Mouse (Mus musculus) stomach, embryonic 14.5 days (tissue): ENCODE measurements at regions not wholly inside any gene's neighbourhood (a gene's known extent, or its start where the extent isn't known, plus 50 kb on each side); places are given as distances from the start of the nearest gene placed in this dataset.

Experiments used
- ATAC-seq: fragments of 200-750 bp; cut with Nextera tagmentation; 2 replicates; pipeline ENCODE4 v1.8.0; 2017; ENCODE audit warnings: low read depth, moderate TSS enrichment; ENCODE audit not compliant: insufficient number of reproducible peaks, insufficient read depth, low FRiP score
- H3K27ac ChIP-seq: fragments of 300-500 bp; sonication (generic); 2 replicates; pipeline ENCODE4 v1.5.1; 2014; ENCODE audit warnings: mild to moderate bottlenecking, low read length, moderate library complexity, mixed read lengths
- H3K27me3 ChIP-seq: fragments of 300-500 bp; sonication (generic); 2 replicates; pipeline ENCODE4 v1.6.1; 2014; ENCODE audit warnings: low read length, control low read depth, mixed read lengths; ENCODE audit not compliant: control insufficient read depth, insufficient read depth
- H3K36me3 ChIP-seq: fragments of 300-500 bp; sonication (generic); 2 replicates; pipeline ENCODE4 v1.6.1; 2014; ENCODE audit warnings: mild to moderate bottlenecking, control low read depth, low read length, moderate library complexity, mixed read lengths; ENCODE audit not compliant: control insufficient read depth, insufficient read depth
- H3K4me1 ChIP-seq: fragments of 300-500 bp; sonication (generic); 2 replicates; pipeline ENCODE4 v1.6.1; 2014; ENCODE audit warnings: low read length, control low read depth, mixed read lengths; ENCODE audit not compliant: control insufficient read depth, insufficient read depth
- H3K4me2 ChIP-seq: fragments of 300-500 bp; sonication (generic); replicated peaks from 2 replicates; pipeline ENCODE4 v1.6.1; 2014; ENCODE audit warnings: low read depth, low read length, control low read depth
- H3K4me3 ChIP-seq: fragments of 300-500 bp; sonication (generic); 2 replicates; pipeline ENCODE4 v1.5.1; 2014; ENCODE audit warnings: low read depth, low read length, control low read depth
- H3K9ac ChIP-seq: fragments of 300-500 bp; sonication (generic); replicated peaks from 2 replicates; pipeline ENCODE4 v1.6.1; 2014; ENCODE audit warnings: low read depth, mild to moderate bottlenecking, control low read depth, low read length, moderate library complexity, mixed read lengths
- H3K9me3 ChIP-seq: fragments of 300-500 bp; sonication (generic); 2 replicates; pipeline ENCODE4 v1.6.1; 2016; ENCODE audit warnings: low read depth, low read length, control low read depth; ENCODE audit not compliant: control insufficient read depth
- WGBS: fragments of 180-500 bp; shearing (Covaris S2); extraction: QIAGEN DNeasy Blood & Tissue Kit; methylation state at CpG from one replicate; pipeline ENCODE4 v1.1.7; 2014; 5-methylcytosine and 5-hydroxymethylcytosine counted together

GRCm38 (mm10) chr9:61749201-61749600, 165.1 kb downstream of the Rplp1 start:
- ATAC-seq, result no peak
- Histone ChIP-seq H3K27ac (no peak overlapping the region), H3K27me3 (no peaks in the 10 kb centered on the region), H3K9ac (no peak overlapping the region), H3K4me2 (no peak overlapping the region), H3K4me1 (peaks cover 4% of the 10 kb centered on the region), H3K9me3 (no peaks in the 10 kb centered on the region; the same call in 1 of the 2 replicates), H3K36me3 (no peaks in the 10 kb centered on the region), H3K4me3 (no peak overlapping the region)
- 86% methylated on average over 4 of the region's 4 CpGs for WGBS

DNA sequence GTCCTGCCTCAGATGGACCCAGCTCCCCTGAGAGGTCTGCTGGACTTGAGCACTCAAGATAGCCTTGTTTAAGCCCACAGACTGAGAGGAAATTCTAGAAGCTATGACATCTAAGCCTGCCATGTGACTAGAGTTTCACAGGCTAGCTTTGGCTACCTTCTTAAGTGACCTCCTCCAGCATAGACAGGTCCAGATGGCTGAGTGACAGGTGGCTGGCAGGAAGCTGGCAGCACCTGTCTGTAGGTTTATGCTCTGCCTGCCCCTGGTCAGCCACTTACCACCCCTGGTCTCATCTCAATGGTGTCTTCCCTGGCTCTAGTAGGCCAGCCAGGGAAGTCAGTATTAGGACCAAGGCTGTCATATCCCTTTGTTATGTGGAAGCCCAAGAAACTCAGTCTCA, 165.9 kb downstream of the Rplp1 start:
- Histone ChIP-seq H3K4me1 (peaks cover 4% of the 10 kb centered on the region), H3K4me2 (no peak overlapping the region), H3K9me3 (no peaks in the 10 kb centered on the region; the same call in 1 of the 2 replicates), H3K4me3 (no peak overlapping the region), H3K9ac (no peak overlapping the region), H3K27ac (no peak overlapping the region), H3K36me3 (no peaks in the 10 kb centered on the region), H3K27me3 (no peaks in the 10 kb centered on the region)
- no peak for ATAC-seq

DNA sequence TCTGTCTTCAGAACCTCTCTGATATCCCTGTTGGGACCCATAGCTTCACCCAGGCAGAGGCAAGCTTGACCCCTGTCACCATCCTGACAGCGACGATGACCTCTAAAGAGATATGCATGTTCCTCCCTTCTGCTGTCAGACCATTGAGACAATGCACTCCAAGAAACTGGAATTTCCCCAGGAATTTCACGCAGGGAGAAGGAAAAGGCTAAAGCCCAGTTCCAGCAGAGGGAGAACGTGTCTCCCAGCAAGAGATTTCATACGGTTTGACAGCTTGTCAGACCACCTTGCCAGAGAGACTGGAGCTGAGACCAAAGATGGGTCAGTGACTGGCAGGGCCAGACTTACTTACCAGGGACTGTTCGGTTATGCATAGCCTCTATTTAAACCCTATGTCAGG, 167.9 kb downstream of the Rplp1 start:
- no peak for ATAC-seq
- Histone ChIP-seq H3K4me1 (peaks cover 4% of the 10 kb centered on the region), H3K9ac (no peak overlapping the region), H3K4me2 (no peak overlapping the region), H3K27ac (no peak overlapping the region), H3K27me3 (no peaks in the 10 kb centered on the region), H3K36me3 (no peaks in the 10 kb centered on the region), H3K9me3 (no peaks in the 10 kb centered on the region; the same call in 1 of the 2 replicates), H3K4me3 (no peak overlapping the region)
- 54% methylated on average over 6 of the region's 6 CpGs for WGBS

DNA sequence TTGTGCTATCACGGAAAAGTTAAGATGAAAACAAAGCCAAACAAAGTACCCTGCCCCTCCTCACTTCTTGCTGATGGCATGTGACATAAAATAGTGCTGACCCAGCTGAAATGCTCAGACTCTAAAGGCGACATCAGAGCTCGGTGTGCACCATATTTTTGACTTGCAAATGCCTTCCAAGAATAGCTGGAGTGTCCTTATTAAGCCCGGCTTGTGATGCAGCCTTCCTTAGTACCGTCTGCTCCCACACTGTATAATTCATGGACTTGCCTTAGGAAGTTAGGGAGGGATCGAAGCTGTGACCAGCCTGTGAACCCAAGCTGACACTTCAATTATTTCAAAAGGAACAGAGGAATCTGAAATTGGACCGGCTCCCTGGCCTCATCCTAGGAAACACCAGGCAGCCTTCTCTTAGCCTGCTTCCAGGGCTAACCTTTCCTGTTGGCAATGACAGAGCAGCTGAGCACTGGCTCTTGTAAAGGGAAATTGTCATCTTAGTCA, 169.0 kb downstream of the Rplp1 start:
- no peaks in the 10 kb centered on the region for H3K36me3 ChIP-seq
- H3K9me3 ChIP-seq, result no peaks in the 10 kb centered on the region; the same call in 1 of the 2 replicates
- no peak overlapping the region for H3K4me3 ChIP-seq
- H3K9ac ChIP-seq, result no peak overlapping the region
- no peak overlapping the region for H3K27ac ChIP-seq
- H3K27me3 ChIP-seq, result no peaks in the 10 kb centered on the region
- no peak overlapping the region for H3K4me2 ChIP-seq
- H3K4me1 ChIP-seq, result peaks cover 4% of the 10 kb centered on the region
- no peak for ATAC-seq
- 33% methylated on average over 7 of the region's 7 CpGs for WGBS

DNA sequence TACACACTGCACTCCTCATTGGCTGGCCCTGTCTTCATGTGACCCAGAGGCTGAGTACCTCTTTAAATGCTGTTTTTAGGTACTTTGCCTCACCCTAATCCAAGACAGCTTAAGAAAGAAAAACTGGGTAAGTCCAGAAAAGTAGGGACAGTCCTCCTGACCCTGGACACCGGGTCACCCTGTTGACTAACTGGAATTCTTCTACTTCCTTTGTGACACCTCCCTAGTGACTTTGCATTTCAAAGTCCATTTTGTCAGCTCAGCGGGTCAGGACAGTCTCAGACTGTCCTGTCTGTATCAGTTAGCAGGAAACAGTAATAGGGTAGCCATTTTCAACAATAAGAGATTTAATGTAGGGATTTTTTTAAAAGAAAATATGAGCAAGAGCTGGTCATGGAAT, 180.8 kb downstream of the Rplp1 start:
- Histone ChIP-seq H3K4me1 (no peaks in the 10 kb centered on the region), H3K4me2 (no peak overlapping the region), H3K27me3 (no peaks in the 10 kb centered on the region), H3K27ac (no peak overlapping the region), H3K36me3 (no peaks in the 10 kb centered on the region), H3K9ac (no peak overlapping the region), H3K4me3 (no peak overlapping the region), H3K9me3 (no peaks in the 10 kb centered on the region)
- ATAC-seq, result no peak
- 62% methylated on average over 2 of the region's 2 CpGs for WGBS

DNA sequence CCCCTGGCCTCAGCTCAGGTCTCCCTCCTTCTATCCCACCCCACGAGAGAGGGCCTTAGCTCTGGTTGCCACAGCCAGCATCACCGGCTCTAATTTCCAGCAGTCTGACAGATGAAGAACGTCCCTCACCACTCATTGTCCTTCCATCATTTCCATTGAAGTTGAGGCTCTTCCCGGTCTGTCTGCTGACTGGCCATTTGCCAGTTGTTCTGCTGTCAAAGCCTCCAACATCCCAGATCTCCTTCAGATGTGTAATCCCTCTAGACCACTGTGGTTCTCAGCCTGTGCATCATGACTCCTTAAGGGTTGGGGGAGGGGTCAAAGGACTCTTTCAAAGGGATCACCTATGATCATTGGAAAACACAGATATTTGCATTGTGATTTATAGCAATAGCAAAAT, 181.6 kb downstream of the Rplp1 start:
- no peak for ATAC-seq
- no peaks in the 10 kb centered on the region for H3K27me3 ChIP-seq
- H3K36me3 ChIP-seq, result no peaks in the 10 kb centered on the region
- 54% methylated on average over 4 of the region's 4 CpGs for WGBS
- no peak overlapping the region for H3K27ac ChIP-seq
- H3K4me2 ChIP-seq, result no peak overlapping the region
- H3K9ac ChIP-seq, result no peak overlapping the region
- H3K4me3 ChIP-seq, result no peak overlapping the region
- H3K9me3 ChIP-seq, result no peaks in the 10 kb centered on the region
- 0 out of 2 replicates have a peak, but pooled peaks cover 5% of the 10 kb centered on the region for H3K4me1 ChIP-seq

- Histone ChIP-seq H3K4me2 (no peak overlapping the region), H3K9ac (no peak overlapping the region), H3K27ac (no peak overlapping the region), H3K27me3 (no peaks in the 10 kb centered on the region), H3K9me3 (no peaks in the 10 kb centered on the region), H3K4me1 (peaks cover 6% of the 10 kb centered on the region; the same call in 1 of the 2 replicates), H3K4me3 (no peak overlapping the region), H3K36me3 (no peaks in the 10 kb centered on the region)
- WGBS, result 59% methylated on average over 4 of the region's 4 CpGs
- ATAC-seq, result no peak
Observed at GRCm38 (mm10) chr9:61728115-61728514, 186.2 kb downstream of the Rplp1 start.

- no peak for ATAC-seq
- Histone ChIP-seq H3K9me3 (no peaks in the 10 kb centered on the region), H3K27me3 (no peaks in the 10 kb centered on the region), H3K27ac (no peak overlapping the region), H3K9ac (no peak overlapping the region), H3K4me3 (no peak overlapping the region), H3K4me2 (no peak overlapping the region), H3K36me3 (no peaks in the 10 kb centered on the region), H3K4me1 (peaks cover 6% of the 10 kb centered on the region; the same call in 1 of the 2 replicates)
- WGBS, result 46% methylated on average over 10 of the region's 10 CpGs
Observed at GRCm38 (mm10) chr9:61727651-61728050, 186.7 kb downstream of the Rplp1 start.

DNA sequence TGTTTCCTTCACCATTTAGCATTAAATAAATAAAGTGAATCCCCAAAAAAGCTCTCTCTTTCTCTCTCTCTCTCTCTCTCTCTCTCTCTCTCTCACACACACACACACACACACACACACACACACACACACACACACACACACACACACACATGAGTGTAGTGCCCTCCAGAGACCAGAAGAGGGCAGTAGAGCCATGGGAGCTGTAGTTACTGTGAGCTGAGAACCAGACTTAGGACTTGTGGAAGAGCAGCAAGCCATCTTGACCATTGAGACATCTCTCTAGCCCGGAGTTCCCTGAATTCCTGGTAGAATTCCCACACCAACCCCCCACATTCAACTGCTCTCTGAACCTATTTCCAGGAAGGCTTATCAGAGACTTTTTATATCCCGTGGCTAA, 190.3 kb downstream of the Rplp1 start:
- Histone ChIP-seq H3K27ac (no peak overlapping the region), H3K4me2 (no peak overlapping the region), H3K36me3 (no peaks in the 10 kb centered on the region), H3K27me3 (no peaks in the 10 kb centered on the region), H3K4me3 (no peak overlapping the region), H3K9ac (no peak overlapping the region), H3K9me3 (no peaks in the 10 kb centered on the region), H3K4me1 (peaks cover 6% of the 10 kb centered on the region; the same call in 1 of the 2 replicates)
- no peak for ATAC-seq
- WGBS, result 90% methylated on average over 2 of the region's 2 CpGs
